20 mouse cellular contexts compared by ENCODE assay signal in the genomic region with DNA sequence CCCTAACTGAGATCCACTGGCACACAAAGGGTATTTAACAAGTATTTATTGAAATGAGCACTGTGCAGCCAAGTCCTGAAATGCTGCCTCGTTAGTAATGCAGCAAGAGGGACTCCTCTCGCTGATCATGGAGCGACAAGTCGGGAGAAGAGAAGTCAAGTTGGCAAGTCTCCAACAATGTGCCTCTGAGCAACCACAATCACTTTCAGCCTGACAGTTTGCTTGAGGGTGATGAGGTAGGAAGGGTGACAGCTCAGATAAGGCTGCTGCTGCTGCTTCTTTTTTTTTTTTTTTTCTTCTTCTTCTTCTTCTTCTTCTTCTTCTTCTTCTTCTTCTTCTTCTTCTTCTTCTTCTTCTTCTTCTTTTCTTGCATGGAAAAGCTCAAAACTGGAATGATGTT. TPM values are rescaled to one million over a fixed set of nuclear protein-coding genes. Genes with fewer than 3 reads are reported as not detected.
DNase-seq lines count a peak whose midpoint lies in the region; ATAC-seq and TF ChIP-seq lines count a peak whose summit lies in the region.
"Had no signal": no experiment of that assay in that cellular context is flagged by ENCODE, and none has a peak within 500 bp of the region (broad histone marks: within the 10 kb centered on the region; RNA-seq: fewer than 3 reads in every experiment).

No protein-coding gene starts in this region.

- WGBS in limb, embryonic 14.5 days, result 59% methylated on average over 4 of the region's 4 CpGs
- 75% methylated on average over 4 of the region's 4 CpGs for WGBS in limb, embryonic 10.5 days
- WGBS in liver, postnatal 0 days (ENCODE audit: insufficient replicate concordance), result 32% methylated on average over 4 of the region's 4 CpGs

- H3K9me3 ChIP-seq in limb, embryonic 14.5 days (ENCODE audit: control insufficient read depth, low read length), result no peaks in the 10 kb centered on the region
- no peaks in the 10 kb centered on the region for H3K9me3 ChIP-seq in limb, embryonic 10.5 days (replicated peaks)
- H3K9me3 ChIP-seq in liver, postnatal 0 days (ENCODE audit: low read length), result no peaks in the 10 kb centered on the region
- H3K9me3 ChIP-seq: embryonic facial prominence, embryonic 13.5 days; heart, embryonic 10.5 days had no signal

- no peak for TF ChIP-seq CTCF in liver, postnatal 0 days (IDR thresholded peaks at IDR 0.05; ENCODE audit: low read depth)

- no peak overlapping the region for H3K9ac ChIP-seq in limb, embryonic 14.5 days (ENCODE audit: low read depth, low read length, severe bottlenecking)
- H3K9ac ChIP-seq in liver, postnatal 0 days (replicated peaks), result no peak overlapping the region
- H3K9ac ChIP-seq: embryonic facial prominence, embryonic 13.5 days had no signal

- no peaks in the 10 kb centered on the region for H3K27me3 ChIP-seq in limb, embryonic 14.5 days (ENCODE audit: control insufficient read depth, insufficient read depth, low read length)
- peaks cover 38% of the 10 kb centered on the region for H3K27me3 ChIP-seq in limb, embryonic 10.5 days (ENCODE audit: low read depth, poor library complexity, severe bottlenecking)
- H3K27me3 ChIP-seq in liver, postnatal 0 days (ENCODE audit: insufficient read depth, low read length), result no peaks in the 10 kb centered on the region

- no peak overlapping the region for H3K27ac ChIP-seq in limb, embryonic 14.5 days (replicated peaks; ENCODE audit: low read depth, low read length)
- H3K27ac ChIP-seq in limb, embryonic 10.5 days, result no peak overlapping the region
- H3K27ac ChIP-seq in liver, postnatal 0 days (ENCODE audit: low read depth), result no peak overlapping the region
- H3K27ac ChIP-seq: embryonic facial prominence, embryonic 13.5 days; heart, embryonic 10.5 days had no signal

- no peaks in the 10 kb centered on the region for H3K36me3 ChIP-seq in limb, embryonic 14.5 days (ENCODE audit: control insufficient read depth, insufficient read depth, low read length)
- no peaks in the 10 kb centered on the region for H3K36me3 ChIP-seq in limb, embryonic 10.5 days
- H3K36me3 ChIP-seq in liver, postnatal 0 days (replicated peaks; ENCODE audit: insufficient read depth, low read length), result no peaks in the 10 kb centered on the region
- H3K36me3 ChIP-seq: embryonic facial prominence, embryonic 13.5 days; heart, embryonic 10.5 days had no signal

- no peak for ATAC-seq in limb, embryonic 14.5 days (ENCODE audit: low FRiP score, low read depth)
- ATAC-seq in hematopoietic stem cell, adult 5-6 weeks (replicated peaks in 1 of 2; ENCODE audit: insufficient read depth in 1 of 2, low FRiP score in 2 of 2, low TSS enrichment in 1 of 2, low read depth in 1 of 2, poor library complexity in 2 of 2, severe bottlenecking in 2 of 2), result peak; percentile 48 to 49; a peak in 2 of 4 replicates
- peak; percentile 58 for ATAC-seq in liver, postnatal 0 days
- no peak for ATAC-seq in erythroblast, adult 5-6 weeks (replicated peaks; ENCODE audit: low FRiP score, poor library complexity, severe bottlenecking)
- ATAC-seq: activated CD4-positive, CD25-positive, alpha-beta regulatory T cell, adult 4 months; midbrain, embryonic 16.5 days had no signal

- no peak for TF ChIP-seq POLR2A in limb, embryonic 14.5 days (IDR thresholded peaks at IDR 0.05; ENCODE audit: borderline replicate concordance, extremely low read depth, insufficient read depth, insufficient read length)

- H3K4me3 ChIP-seq in limb, embryonic 14.5 days (replicated peaks; ENCODE audit: low read length), result no peak overlapping the region
- no peak overlapping the region for H3K4me3 ChIP-seq in limb, embryonic 10.5 days
- no peak overlapping the region for H3K4me3 ChIP-seq in liver, postnatal 0 days (ENCODE audit: low read depth, low read length)
- H3K4me3 ChIP-seq: embryonic facial prominence, embryonic 13.5 days; heart, embryonic 10.5 days had no signal

- peak; percentile 31 for DNase-seq in limb, embryonic 14.5 days (ENCODE audit: low spot score)
- no peak for DNase-seq in limb, embryonic 10.5 days (ENCODE audit: low spot score)
- DNase-seq in Muller cell, postnatal 12 days (ENCODE audit: inconsistent ontology term), result peak; percentile 9
- no peak for DNase-seq in liver, postnatal 0 days
- no peak for DNase-seq in cerebellum, adult 11-12 months
- DNase-seq: cerebellum, adult 18-20 months; gastrocnemius, postnatal 14 days; heart, postnatal 14 days; kidney, adult 8-10 months; kidney, postnatal 4 days; left cerebral cortex, postnatal 4 days; lung, postnatal 14 days; right cerebral cortex, postnatal 4 days had no signal

- H3K4me1 ChIP-seq in limb, embryonic 14.5 days (ENCODE audit: control insufficient read depth, insufficient read depth, low read length), result no peaks in the 10 kb centered on the region
- H3K4me1 ChIP-seq in limb, embryonic 10.5 days, result no peaks in the 10 kb centered on the region
- no peaks in the 10 kb centered on the region for H3K4me1 ChIP-seq in liver, postnatal 0 days (ENCODE audit: insufficient read depth)
- H3K4me1 ChIP-seq: embryonic facial prominence, embryonic 13.5 days; heart, embryonic 10.5 days had no signal

- H3K4me2 ChIP-seq in limb, embryonic 14.5 days (replicated peaks; ENCODE audit: low read depth, low read length, severe bottlenecking), result no peak overlapping the region
- peak overlapping the region; percentile 42; the same call in 1 of the 2 replicates for H3K4me2 ChIP-seq in liver, postnatal 0 days (ENCODE audit: low read depth, low read length)
- H3K4me2 ChIP-seq: embryonic facial prominence, embryonic 13.5 days had no signal

- no peak for TF ChIP-seq EP300 in liver, postnatal 0 days (IDR thresholded peaks at IDR 0.05; ENCODE audit: low read depth)

RNA-seq across cellular contexts. Expression of a gene that starts 25.0 kb away (rescaled TPM):
- 0.09 and 0.19 TPM in 2 replicates for polyA plus RNA-seq in limb, embryonic 14.5 days (2012; rRNA removed)
- not detected in 2 replicates for polyA plus RNA-seq in limb, embryonic 14.5 days (2014; fragmentation: Nextera tagmentation; extraction: Ambion mirVana)
- polyA plus RNA-seq in limb, embryonic 10.5 days (2016; fragmentation: Nextera tagmentation; extraction: Ambion mirVana), result not detected in 2 replicates
- total RNA-seq in hematopoietic stem cell, adult 5-6 weeks (2017), result not detected in 2 replicates
- polyA plus RNA-seq in liver, postnatal 0 days (2015; fragmentation: Nextera tagmentation; extraction: Ambion mirVana), result 420 and 460 TPM in 2 replicates
- not detected in 2 replicates for total RNA-seq in erythroblast, adult 5-6 weeks (2015; ENCODE audit: low replicate concordance)
- total RNA-seq in erythroblast, adult 5-6 weeks (2017; ENCODE audit: low replicate concordance), result not detected in 2 replicates
- total RNA-seq: heart, postnatal 14 days had no signal
- polyA plus RNA-seq: activated CD4-positive, CD25-positive, alpha-beta regulatory T cell, adult 4 months; embryonic facial prominence, embryonic 13.5 days; neural tube, embryonic 11.5 days had no signal

RNA-seq across cellular contexts. Expression of a gene that starts 52.2 kb away (rescaled TPM):
- 10.3 and 15.6 TPM in 2 replicates for polyA plus RNA-seq in limb, embryonic 14.5 days (2012; rRNA removed)
- polyA plus RNA-seq in limb, embryonic 14.5 days (2014; fragmentation: Nextera tagmentation; extraction: Ambion mirVana), result 18.2 and 24.4 TPM in 2 replicates
- 1.6 and 7.8 TPM in 2 replicates for polyA plus RNA-seq in limb, embryonic 10.5 days (2016; fragmentation: Nextera tagmentation; extraction: Ambion mirVana)
- total RNA-seq in hematopoietic stem cell, adult 5-6 weeks (2017), result not detected in 2 replicates
- 0.05 and 0.06 TPM in 2 replicates for polyA plus RNA-seq in liver, postnatal 0 days (2015; fragmentation: Nextera tagmentation; extraction: Ambion mirVana)
- 0.84 and 0.96 TPM in 2 replicates for total RNA-seq in erythroblast, adult 5-6 weeks (2015; ENCODE audit: low replicate concordance)
- 0.77 and 2.6 TPM in 2 replicates for total RNA-seq in erythroblast, adult 5-6 weeks (2017; ENCODE audit: low replicate concordance)

Comparison
In these comparisons a context has a peak if more than half of its experiments do, and no peak if none do; other contexts are left out.
1. DNase-seq: peak in limb, embryonic 14.5 days (single experiment) and Muller cell, postnatal 12 days (single experiment); none in limb, embryonic 10.5 days (single experiment), liver, postnatal 0 days (single experiment) and cerebellum, adult 11-12 months (single experiment).
2. ATAC-seq: peak in hematopoietic stem cell, adult 5-6 weeks (2 of 2) and liver, postnatal 0 days (single experiment); none in limb, embryonic 14.5 days (single experiment) and erythroblast, adult 5-6 weeks (single experiment).
3. RNA of a gene that starts 25.0 kb away (polyA plus RNA-seq): 420 to 460 TPM in liver, postnatal 0 days; 0.09 to 0.19 TPM in limb, embryonic 14.5 days and not detected in limb, embryonic 10.5 days; every median in the first group is over 100 times any median in the second.